Mouse (Mus musculus): ENCODE data around the gene Csmd2.

DNA sequence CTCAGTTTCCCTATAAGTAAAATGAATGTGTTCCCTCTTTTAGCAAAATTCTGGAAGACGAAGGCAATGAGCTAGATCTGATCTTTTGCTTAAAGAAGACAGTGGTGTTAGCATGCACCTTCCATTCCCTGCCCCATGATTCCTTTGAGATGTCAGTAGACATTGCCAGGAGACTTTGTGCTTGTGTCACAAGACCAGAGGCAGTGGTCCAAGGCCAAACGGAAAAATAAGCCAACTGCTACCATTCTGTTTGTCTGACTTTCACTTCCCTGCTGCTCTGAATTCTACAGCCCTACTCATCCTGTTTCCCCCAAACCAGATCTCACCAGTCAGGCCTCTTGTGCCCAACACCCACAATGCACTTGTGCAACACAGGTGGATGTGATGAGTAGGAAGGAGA lies 427.1 kb downstream of the Csmd2 start:
- TF ChIP-seq CTCF (IDR thresholded peaks at IDR 0.05; ENCODE audit: extremely low read depth, insufficient read depth, insufficient read length, insufficient replicate concordance) (no peak), POLR2A (IDR thresholded peaks at IDR 0.05; ENCODE audit: low read depth, low read length) (no peak)

Measured in spleen, adult 2 months (tissue).